Mouse (Mus musculus): ENCODE results near the gene Ablim1. TPM values are rescaled to one million over a fixed set of nuclear protein-coding genes. Genes with fewer than 3 reads are reported as not detected.
A peak's percentile ranks its signal among the peaks of the same experiment; 100 is the strongest.

The Ablim1 gene
- polyA plus RNA-seq, 1 experiment from 2014 or later = 48.0 TPM

DNA sequence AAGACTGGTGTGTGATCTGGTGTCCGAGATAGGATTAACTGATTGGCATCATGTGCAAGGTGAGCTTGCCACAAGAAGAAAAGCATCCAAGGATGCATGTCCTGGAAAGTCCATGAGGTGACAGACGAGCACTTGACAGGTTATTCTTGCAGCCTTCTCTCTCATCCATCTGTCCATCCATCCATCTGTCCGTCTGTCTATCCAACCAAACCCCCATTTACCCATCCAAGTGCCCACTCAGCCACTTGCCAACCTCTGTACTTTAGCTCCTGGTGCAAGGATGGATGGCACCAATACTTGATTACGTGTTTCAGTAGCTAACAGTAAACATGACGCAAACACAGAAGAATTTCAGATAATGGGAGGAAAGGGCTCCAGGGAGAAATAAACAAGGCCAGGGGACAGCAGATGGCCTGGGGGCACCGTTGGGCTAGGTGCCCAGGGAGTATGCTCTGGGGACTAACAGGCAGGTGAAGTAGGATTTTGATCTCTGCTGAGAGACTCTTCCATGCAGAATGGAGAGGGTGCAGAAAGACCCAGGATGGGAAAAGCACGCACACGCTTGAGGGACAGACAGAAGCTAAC, 202.4 kb downstream of the Ablim1 start:
- Histone ChIP-seq H3K9ac (no peak overlapping the region), H3K4me2 (no peak overlapping the region), H3K9me3 (no peaks in the 10 kb centered on the region), H3K36me3 (no peaks in the 10 kb centered on the region), H3K4me1 (replicated peaks) (peaks cover 19% of the 10 kb centered on the region), H3K27me3 (no peaks in the 10 kb centered on the region), H3K4me3 (no peak overlapping the region), H3K27ac (replicated peaks) (no peak overlapping the region)
- ATAC-seq (ENCODE audit: low read depth) = no peak
- WGBS = 76% methylated on average over 8 of the region's 8 CpGs

DNA sequence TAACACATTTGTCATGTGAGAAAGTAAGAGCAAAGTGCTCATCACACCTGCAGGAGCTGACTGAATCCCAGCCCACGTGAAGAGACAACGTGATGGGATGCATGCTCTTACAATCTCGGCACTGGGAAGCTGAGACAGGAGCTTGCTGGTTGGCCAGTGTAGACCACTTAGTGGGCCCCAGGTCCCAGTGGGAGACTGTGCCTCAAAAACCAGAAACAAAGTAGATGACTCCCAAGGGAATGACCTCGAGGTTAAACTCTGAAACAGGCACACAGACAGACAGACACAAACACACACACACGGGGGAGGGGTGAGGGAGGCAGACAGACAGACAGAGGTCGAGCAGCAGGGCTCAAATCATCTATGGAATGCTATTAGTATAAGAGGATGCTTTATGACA, 203.4 kb downstream of the Ablim1 start:
- Histone ChIP-seq H3K9me3 (no peaks in the 10 kb centered on the region), H3K4me2 (no peak overlapping the region), H3K27me3 (no peaks in the 10 kb centered on the region), H3K9ac (no peak overlapping the region), H3K36me3 (no peaks in the 10 kb centered on the region), H3K4me1 (replicated peaks) (peaks cover 13% of the 10 kb centered on the region; the same call in 1 of the 2 replicates), H3K27ac (replicated peaks) (no peak overlapping the region), H3K4me3 (no peak overlapping the region)
- WGBS = 73% methylated on average over 6 of the region's 6 CpGs
- no peak for ATAC-seq (ENCODE audit: low read depth)

GRCm38 (mm10) chr19:57109620-57110019, 205.1 kb downstream of the Ablim1 start:
- H3K4me1 ChIP-seq (replicated peaks) = peaks cover 6% of the 10 kb centered on the region; the same call in 1 of the 2 replicates
- 85% methylated on average over 7 of the region's 7 CpGs for WGBS
- H3K9me3 ChIP-seq = no peaks in the 10 kb centered on the region
- no peak overlapping the region for H3K4me3 ChIP-seq
- ATAC-seq (ENCODE audit: low read depth) = no peak
- H3K27ac ChIP-seq (replicated peaks) = no peak overlapping the region
- no peaks in the 10 kb centered on the region for H3K36me3 ChIP-seq
- no peak overlapping the region for H3K4me2 ChIP-seq
- no peaks in the 10 kb centered on the region for H3K27me3 ChIP-seq
- H3K9ac ChIP-seq = no peak overlapping the region

GRCm38 (mm10) chr19:57106513-57106912, 208.2 kb downstream of the Ablim1 start:
- no peaks in the 10 kb centered on the region for H3K9me3 ChIP-seq
- WGBS = 77% methylated on average over 6 of the region's 6 CpGs
- H3K4me1 ChIP-seq (replicated peaks) = peaks cover 6% of the 10 kb centered on the region; the same call in 1 of the 2 replicates
- H3K9ac ChIP-seq = no peak overlapping the region
- no peaks in the 10 kb centered on the region for H3K36me3 ChIP-seq
- no peak overlapping the region for H3K27ac ChIP-seq (replicated peaks)
- H3K27me3 ChIP-seq = no peaks in the 10 kb centered on the region
- H3K4me3 ChIP-seq = no peak overlapping the region
- no peak overlapping the region for H3K4me2 ChIP-seq
- no peak for ATAC-seq (ENCODE audit: low read depth)

GRCm38 (mm10) chr19:57106031-57106430, 208.7 kb downstream of the Ablim1 start:
- no peaks in the 10 kb centered on the region for H3K27me3 ChIP-seq
- no peaks in the 10 kb centered on the region for H3K9me3 ChIP-seq
- 93% methylated on average over 3 of the region's 3 CpGs for WGBS
- H3K36me3 ChIP-seq = no peaks in the 10 kb centered on the region
- H3K9ac ChIP-seq = no peak overlapping the region
- H3K4me2 ChIP-seq = no peak overlapping the region
- no peak for ATAC-seq (ENCODE audit: low read depth)
- H3K27ac ChIP-seq (replicated peaks) = no peak overlapping the region
- no peak overlapping the region for H3K4me3 ChIP-seq
- peaks cover 6% of the 10 kb centered on the region; the same call in 1 of the 2 replicates for H3K4me1 ChIP-seq (replicated peaks)

GRCm38 (mm10) chr19:57105156-57105555, 209.6 kb downstream of the Ablim1 start:
- 80% methylated on average over 6 of the region's 6 CpGs for WGBS
- Histone ChIP-seq H3K9me3 (no peaks in the 10 kb centered on the region), H3K9ac (no peak overlapping the region), H3K27me3 (no peaks in the 10 kb centered on the region), H3K4me3 (no peak overlapping the region), H3K4me1 (replicated peaks) (peaks cover 6% of the 10 kb centered on the region; the same call in 1 of the 2 replicates), H3K36me3 (no peaks in the 10 kb centered on the region), H3K27ac (replicated peaks) (0 out of 2 replicates have a peak overlapping the region, but pooled peaks have one; percentile 18), H3K4me2 (no peak overlapping the region)
- no peak for ATAC-seq (ENCODE audit: low read depth)

GRCm38 (mm10) chr19:57104171-57104748, 210.5 kb downstream of the Ablim1 start:
- WGBS = 74% methylated on average over 5 of the region's 5 CpGs
- Histone ChIP-seq H3K9me3 (no peaks in the 10 kb centered on the region), H3K9ac (no peak overlapping the region), H3K4me3 (no peak overlapping the region), H3K36me3 (no peaks in the 10 kb centered on the region), H3K4me2 (no peak overlapping the region), H3K27me3 (no peaks in the 10 kb centered on the region), H3K27ac (replicated peaks) (peak overlapping the region; percentile 42; the same call in 1 of the 2 replicates), H3K4me1 (replicated peaks) (peaks cover 6% of the 10 kb centered on the region; the same call in 1 of the 2 replicates)
- ATAC-seq (ENCODE audit: low read depth) = no peak

DNA sequence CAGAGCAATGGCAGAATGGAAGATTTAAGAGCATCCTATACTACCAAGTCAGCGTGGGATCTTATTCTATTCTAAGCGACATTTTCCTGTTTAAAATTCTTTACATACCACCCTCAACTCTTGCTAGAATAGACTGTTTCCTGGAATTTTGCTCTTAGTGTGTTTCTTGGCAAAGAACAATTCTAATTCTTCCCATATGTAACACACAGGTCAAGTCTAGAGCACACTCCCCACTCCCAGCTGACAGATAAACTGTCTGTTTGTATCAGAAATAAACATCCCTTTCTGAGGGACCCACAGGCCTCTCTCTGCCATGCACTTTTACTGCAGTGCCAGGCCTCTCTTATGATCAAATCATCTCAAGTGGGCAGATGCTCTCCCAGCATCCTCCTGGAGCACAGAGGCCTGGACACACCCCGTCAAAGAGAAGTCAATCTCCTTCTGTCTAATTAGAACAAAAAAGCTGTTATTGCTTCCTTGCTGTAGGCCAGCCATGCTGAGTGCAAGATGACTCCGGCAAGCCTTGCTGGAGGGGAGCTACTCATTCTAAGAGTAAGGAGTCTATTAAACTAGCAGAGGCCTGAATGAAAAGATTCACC, 211.3 kb downstream of the Ablim1 start:
- no peak overlapping the region for H3K4me3 ChIP-seq
- H3K27me3 ChIP-seq = no peaks in the 10 kb centered on the region
- no peak overlapping the region for H3K9ac ChIP-seq
- H3K27ac ChIP-seq (replicated peaks) = 0 out of 2 replicates have a peak overlapping the region, but pooled peaks have one; percentile 52
- H3K4me2 ChIP-seq = no peak overlapping the region
- peaks cover 6% of the 10 kb centered on the region; the same call in 1 of the 2 replicates for H3K4me1 ChIP-seq (replicated peaks)
- no peak for ATAC-seq (ENCODE audit: low read depth)
- H3K36me3 ChIP-seq = no peaks in the 10 kb centered on the region
- WGBS = 58% methylated on average over 4 of the region's 4 CpGs
- no peaks in the 10 kb centered on the region for H3K9me3 ChIP-seq

DNA sequence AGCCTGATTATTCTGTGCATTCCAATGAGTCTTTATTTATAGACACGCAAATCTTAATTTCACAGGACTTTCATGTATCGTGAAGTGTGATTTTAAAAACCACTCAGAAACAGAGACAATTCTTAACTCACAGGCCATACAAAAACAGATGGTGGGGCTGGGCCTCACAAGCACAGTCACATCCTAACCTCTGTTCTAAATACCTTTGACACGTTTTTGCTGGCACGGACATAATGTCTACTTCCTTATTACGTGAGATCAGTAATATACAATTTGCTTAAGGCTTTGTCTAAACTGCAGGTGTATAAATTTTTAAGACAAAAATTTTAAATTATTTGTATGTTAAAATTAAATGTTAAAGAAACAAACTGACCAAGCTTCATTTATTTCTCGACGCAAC, 212.7 kb downstream of the Ablim1 start:
- H3K27me3 ChIP-seq = no peaks in the 10 kb centered on the region
- no peak overlapping the region for H3K4me2 ChIP-seq
- 83% methylated on average over 7 of the region's 7 CpGs for WGBS
- H3K4me3 ChIP-seq = no peak overlapping the region
- peaks cover 6% of the 10 kb centered on the region; the same call in 1 of the 2 replicates for H3K4me1 ChIP-seq (replicated peaks)
- H3K27ac ChIP-seq (replicated peaks) = no peak overlapping the region
- H3K9ac ChIP-seq = no peak overlapping the region
- no peak for ATAC-seq (ENCODE audit: low read depth)
- H3K36me3 ChIP-seq = no peaks in the 10 kb centered on the region
- no peaks in the 10 kb centered on the region for H3K9me3 ChIP-seq

GRCm38 (mm10) chr19:57100753-57101446, 213.8 kb downstream of the Ablim1 start:
- no peak for ATAC-seq (ENCODE audit: low read depth)
- no peak overlapping the region for H3K4me3 ChIP-seq
- H3K27me3 ChIP-seq = no peaks in the 10 kb centered on the region
- H3K4me2 ChIP-seq = no peak overlapping the region
- no peak overlapping the region for H3K9ac ChIP-seq
- 95% methylated on average over 11 of the region's 11 CpGs for WGBS
- no peaks in the 10 kb centered on the region; the same call in 1 of the 2 replicates for H3K4me1 ChIP-seq (replicated peaks)
- no peaks in the 10 kb centered on the region for H3K9me3 ChIP-seq
- H3K27ac ChIP-seq (replicated peaks) = no peak overlapping the region
- no peaks in the 10 kb centered on the region for H3K36me3 ChIP-seq

DNA sequence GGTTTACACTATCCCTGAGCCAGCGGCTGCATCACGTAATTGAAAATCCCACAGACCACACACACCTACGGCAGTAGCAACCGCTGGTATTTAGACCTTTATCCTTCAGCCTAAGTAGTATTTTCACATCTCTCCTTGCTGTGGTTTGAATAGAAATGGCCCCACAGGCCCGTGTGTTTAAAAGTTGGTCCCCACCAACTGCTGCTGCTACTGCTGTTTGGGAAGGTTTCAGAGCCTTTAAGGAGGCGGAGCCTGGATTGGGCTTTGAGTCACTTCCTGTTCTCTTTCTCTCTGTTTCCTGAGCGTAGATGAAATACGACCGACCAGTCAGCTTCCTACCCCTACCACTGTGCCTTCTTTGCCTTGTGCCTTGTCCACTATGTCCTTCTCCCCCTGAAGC, 214.7 kb downstream of the Ablim1 start:
- H3K9me3 ChIP-seq = no peaks in the 10 kb centered on the region
- H3K27ac ChIP-seq (replicated peaks) = peak overlapping the region; percentile 56; the same call in 1 of the 2 replicates

GRCm38 (mm10) chr19:57099094-57099357, 215.7 kb downstream of the Ablim1 start:
- Histone ChIP-seq H3K9me3 (no peaks in the 10 kb centered on the region), H3K4me3 (no peak overlapping the region), H3K4me2 (no peak overlapping the region), H3K9ac (no peak overlapping the region), H3K36me3 (no peaks in the 10 kb centered on the region), H3K27me3 (no peaks in the 10 kb centered on the region), H3K4me1 (replicated peaks) (no peaks in the 10 kb centered on the region; the same call in 1 of the 2 replicates), H3K27ac (replicated peaks) (peak overlapping the region; percentile 56; the same call in 1 of the 2 replicates)
- no peak for ATAC-seq (ENCODE audit: low read depth)
- 81% methylated on average over 4 of the region's 4 CpGs for WGBS

More for the DNA sequence above, 214.7 kb downstream of the Ablim1 start:
- Histone ChIP-seq H3K4me1 (replicated peaks) (no peaks in the 10 kb centered on the region; the same call in 1 of the 2 replicates), H3K4me2 (no peak overlapping the region), H3K27me3 (no peaks in the 10 kb centered on the region), H3K36me3 (no peaks in the 10 kb centered on the region), H3K4me3 (no peak overlapping the region), H3K9ac (no peak overlapping the region)
- no peak for ATAC-seq (ENCODE audit: low read depth)
- WGBS = 91% methylated on average over 9 of the region's 9 CpGs
